Mouse (Mus musculus): ENCODE measurements around the gene Itpkb. TPM values are rescaled to one million over a fixed set of nuclear protein-coding genes. Genes with fewer than 3 reads are reported as not detected.

Gene Itpkb
- total and polyA plus RNA-seq, 3 experiments: 4.2 to 14.4 (median 10.6) TPM

DNA sequence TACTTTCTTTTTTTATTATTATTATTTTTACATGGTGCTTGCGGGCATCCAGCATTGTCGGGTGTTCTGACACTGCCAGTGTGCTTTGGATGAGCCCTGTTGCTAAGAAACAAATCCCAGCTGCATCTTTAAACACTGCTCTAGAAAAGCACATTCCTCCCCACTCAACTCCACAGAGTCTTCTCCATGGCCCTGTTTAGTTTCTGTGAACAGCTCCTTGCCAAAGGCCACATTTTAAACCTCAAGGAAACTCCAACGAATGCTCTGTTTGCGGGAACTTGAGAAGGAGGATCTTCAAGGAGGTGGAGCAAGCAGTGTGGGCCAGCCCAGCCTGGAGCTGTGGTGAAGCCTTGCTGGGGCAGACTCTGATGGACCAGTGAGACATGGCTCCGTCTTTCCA is 130.4 kb downstream of the Itpkb start:
- Histone ChIP-seq H3K27ac (ENCODE audit: insufficient read depth, low read depth) (no peak overlapping the region), H3K4me3 (replicated peaks in 1 of 3; ENCODE audit: low read depth in 2 of 3, low read length in 2 of 3, poor library complexity in 1 of 3) (no peak overlapping the region), H3K9me3 (replicated peaks; ENCODE audit: low read length) (no peaks in the 10 kb centered on the region), H3K79me2 (replicated peaks; ENCODE audit: control insufficient read depth, extremely low read depth, insufficient read depth, poor library complexity, severe bottlenecking) (no peaks in the 10 kb centered on the region), H3K9ac (ENCODE audit: insufficient read depth, low read depth) (no peak overlapping the region), H3K27me3 (replicated peaks) (no peaks in the 10 kb centered on the region), H3K4me1 (ENCODE audit: control insufficient read depth in 1 of 2, insufficient read depth in 2 of 2) (peaks cover 6 to 23% of the 10 kb centered on the region in 2 experiments), H3K4me2 (ENCODE audit: insufficient read depth, low read depth, poor library complexity, severe bottlenecking) (no peak overlapping the region), H3K36me3 (replicated peaks in 1 of 2; ENCODE audit: control insufficient read depth in 1 of 2, insufficient read depth in 1 of 2, low read length in 1 of 2) (no peaks in the 10 kb centered on the region)
- no peak for TF ChIP-seq ZKSCAN1 (IDR thresholded peaks at IDR 0.05; ENCODE audit: borderline replicate concordance, low read depth, low read length)
- no peak for TF ChIP-seq TBP (conservative IDR thresholded peaks at IDR 0.05; ENCODE audit: low read depth, low read length)
- TF ChIP-seq E2F4 (IDR thresholded peaks at IDR 0.05; ENCODE audit: insufficient replicate concordance, low read depth, low read length): no peak
- no peak for TF ChIP-seq RCOR1 (conservative IDR thresholded peaks at IDR 0.05; ENCODE audit: low read depth, low read length)
- no peak for TF ChIP-seq TCF12 (IDR thresholded peaks at IDR 0.05; ENCODE audit: low read depth, low read length)
- TF ChIP-seq MYC (IDR thresholded peaks at IDR 0.05; ENCODE audit: low read depth, low read length): no peak
- no peak for TF ChIP-seq KAT2A (IDR thresholded peaks at IDR 0.05; ENCODE audit: insufficient replicate concordance, low read length)
- TF ChIP-seq USF2 (conservative IDR thresholded peaks at IDR 0.05; ENCODE audit: low read depth, low read length): no peak
- no peak for TF ChIP-seq POLR2AphosphoS2 (IDR thresholded peaks at IDR 0.05; ENCODE audit: low read depth, low read length)
- TF ChIP-seq MAX (IDR thresholded peaks at IDR 0.05; ENCODE audit: low read length): no peak
- no peak for TF ChIP-seq NELFE (IDR thresholded peaks at IDR 0.05; ENCODE audit: low read depth, low read length)
- no peak for TF ChIP-seq BHLHE40 (IDR thresholded peaks at IDR 0.05; ENCODE audit: low read depth, low read length)
- TF ChIP-seq USF1 (IDR thresholded peaks at IDR 0.05; ENCODE audit: low read depth, low read length): no peak
- TF ChIP-seq JUND (conservative IDR thresholded peaks at IDR 0.05; ENCODE audit: low read depth, low read length): no peak
- TF ChIP-seq SIN3A (IDR thresholded peaks at IDR 0.05; ENCODE audit: low read length): no peak
- no peak for TF ChIP-seq ETS1 (conservative IDR thresholded peaks at IDR 0.05; ENCODE audit: low read depth, low read length)
- TF ChIP-seq ZMIZ1 (IDR thresholded peaks at IDR 0.05; ENCODE audit: low read depth, low read length): no peak
- TF ChIP-seq PAX5 (IDR thresholded peaks at IDR 0.05; ENCODE audit: low read length): no peak
- no peak for TF ChIP-seq RAD21 (IDR thresholded peaks at IDR 0.05; ENCODE audit: low read depth, low read length)
- in situ Hi-C loops (cut with MboI; ENCODE audit: low pct_ligation_motif_present, low pct_unique_long_range_greater_than_20kb, low sequenced_read_pairs) (no loop called here), dilution Hi-C loops (cut with MboI; ENCODE audit: extremely low pct_ligation_motif_present, extremely low pct_unique_long_range_greater_than_20kb, low sequenced_read_pairs) (no loop called here)
- DNase-seq (ENCODE audit: extremely low read depth): no peak

DNA sequence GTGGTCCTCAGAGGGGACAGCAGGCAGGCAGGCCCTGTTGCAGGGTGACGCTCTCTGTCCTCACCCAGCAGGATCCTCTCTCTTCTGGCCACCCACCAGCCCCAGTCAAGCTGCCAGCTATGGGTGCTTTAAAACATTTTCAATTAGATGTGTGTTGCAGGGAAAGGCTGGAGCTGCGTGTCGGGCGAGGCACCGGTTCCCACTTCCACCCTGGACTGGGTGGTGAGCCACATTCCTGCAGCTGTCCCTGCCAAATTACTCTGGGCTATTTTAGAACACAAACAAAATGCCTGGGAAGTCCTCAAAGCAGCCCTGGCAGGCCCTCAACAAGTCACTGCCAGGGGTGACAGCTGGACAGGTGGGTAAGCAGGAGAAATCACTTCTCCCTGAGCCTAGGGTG is 132.1 kb downstream of the Itpkb start:
- in situ Hi-C loops (cut with MboI; ENCODE audit: low pct_ligation_motif_present, low pct_unique_long_range_greater_than_20kb, low sequenced_read_pairs) (no loop called here), dilution Hi-C loops (cut with MboI; ENCODE audit: extremely low pct_ligation_motif_present, extremely low pct_unique_long_range_greater_than_20kb, low sequenced_read_pairs) (no loop called here)
- no peak overlapping the region for H3K4me2 ChIP-seq (ENCODE audit: insufficient read depth, low read depth, poor library complexity, severe bottlenecking)
- H3K36me3 ChIP-seq (replicated peaks in 1 of 2; ENCODE audit: control insufficient read depth in 1 of 2, insufficient read depth in 1 of 2, low read length in 1 of 2): no peaks in the 10 kb centered on the region
- H3K4me1 ChIP-seq (ENCODE audit: control insufficient read depth in 1 of 2, insufficient read depth in 2 of 2): peaks cover 3 to 25% of the 10 kb centered on the region in 2 experiments
- H3K79me2 ChIP-seq (replicated peaks; ENCODE audit: control insufficient read depth, extremely low read depth, insufficient read depth, poor library complexity, severe bottlenecking): no peaks in the 10 kb centered on the region
- H3K4me3 ChIP-seq (replicated peaks in 1 of 3; ENCODE audit: low read depth in 2 of 3, low read length in 2 of 3, poor library complexity in 1 of 3): no peak overlapping the region
- H3K9me3 ChIP-seq (replicated peaks; ENCODE audit: low read length): no peaks in the 10 kb centered on the region
- no peak overlapping the region for H3K27ac ChIP-seq (ENCODE audit: insufficient read depth, low read depth)
- H3K27me3 ChIP-seq (replicated peaks): no peaks in the 10 kb centered on the region
- DNase-seq (ENCODE audit: extremely low read depth): no peak
- H3K9ac ChIP-seq (ENCODE audit: insufficient read depth, low read depth): no peak overlapping the region
- TF ChIP-seq E2F4 (IDR thresholded peaks at IDR 0.05; ENCODE audit: insufficient replicate concordance, low read depth, low read length) (no peak), ZMIZ1 (IDR thresholded peaks at IDR 0.05; ENCODE audit: low read depth, low read length) (no peak), TCF12 (IDR thresholded peaks at IDR 0.05; ENCODE audit: low read depth, low read length) (no peak), KAT2A (IDR thresholded peaks at IDR 0.05; ENCODE audit: insufficient replicate concordance, low read length) (no peak), MAX (IDR thresholded peaks at IDR 0.05; ENCODE audit: low read length) (no peak), EP300 (IDR thresholded peaks at IDR 0.05; ENCODE audit: low read length) (no peak), MAFK (IDR thresholded peaks at IDR 0.05; ENCODE audit: insufficient replicate concordance, low read length) (no peak), CHD2 (IDR thresholded peaks at IDR 0.05; ENCODE audit: low read length) (no peak), TBP (conservative IDR thresholded peaks at IDR 0.05; ENCODE audit: low read depth, low read length) (no peak), POLR2A (IDR thresholded peaks at IDR 0.05; ENCODE audit: low read depth, low read length) (no peak), CTCF (conservative IDR thresholded peaks at IDR 0.05 in 1 of 2, IDR thresholded peaks at IDR 0.05 in 1 of 2; ENCODE audit: low read depth in 2 of 2, low read length in 2 of 2) (no peak)

All from CH12.LX (cell line).